Mouse (Mus musculus) cerebellum, adult 11-12 months (tissue): ENCODE results near the gene Slc16a9.

Experiments
- DNase-seq: peaks from one replicate; pipeline ENCODE4 v3.0.0; 2022

Gene Slc16a9

GRCm38 (mm10) chr10:70250766-70251165, 5.9 kb downstream of the Slc16a9 start:
- DNase-seq: no peak

- no peak for DNase-seq
These were observed 9.8 kb downstream of the Slc16a9 start for GRCm38 (mm10) chr10:70254666-70255065.

DNA sequence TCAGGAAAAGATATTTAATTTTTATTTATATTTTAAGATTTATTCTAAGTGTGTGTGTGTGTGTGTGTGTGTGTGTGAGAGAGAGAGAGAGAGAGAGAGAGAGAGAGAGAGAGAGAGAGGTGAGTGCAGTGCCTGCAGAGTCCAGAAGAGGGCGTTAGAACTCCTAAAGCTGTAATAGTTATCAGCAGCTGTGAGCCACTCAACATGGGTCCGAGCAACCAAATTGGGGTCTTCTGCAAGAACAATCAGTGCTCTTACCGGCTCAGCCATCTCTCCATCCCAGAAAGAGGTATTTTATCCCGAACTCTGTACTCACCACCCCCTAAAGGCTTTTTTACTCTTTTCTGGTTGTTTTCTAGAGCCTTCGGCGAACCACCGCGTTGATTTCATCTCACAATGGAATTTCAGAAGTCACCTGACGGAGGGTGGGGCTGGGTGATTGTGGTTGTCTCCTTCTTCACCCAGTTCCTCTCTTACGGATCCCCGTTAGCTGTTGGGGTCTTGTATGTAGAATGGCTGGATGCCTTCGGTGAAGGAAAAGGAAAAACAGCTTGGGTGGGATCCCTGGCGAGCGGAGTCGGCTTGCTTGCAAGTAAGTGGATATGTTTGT, 10.8 kb downstream of the Slc16a9 start:
- no peak for DNase-seq

DNA sequence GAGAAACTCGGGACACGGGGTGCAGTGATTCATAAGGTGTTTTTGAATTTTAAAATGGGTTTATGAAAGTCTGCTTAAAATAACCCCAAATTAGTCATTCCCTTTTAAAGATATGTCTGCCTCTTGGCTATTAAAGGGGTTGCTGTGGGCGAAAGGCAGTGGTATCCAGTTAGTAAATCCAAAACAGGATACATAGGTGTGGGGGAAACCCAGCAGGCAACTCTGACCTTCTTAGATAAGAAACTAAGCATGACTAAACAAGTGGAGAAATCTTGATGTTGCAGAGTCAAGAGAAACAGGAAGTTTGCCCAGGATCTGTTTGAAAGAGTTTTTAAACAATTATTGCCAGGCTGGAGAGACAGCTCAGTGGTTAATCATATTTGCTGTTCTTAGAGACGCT, 12.1 kb downstream of the Slc16a9 start:
- DNase-seq: no peak

DNA sequence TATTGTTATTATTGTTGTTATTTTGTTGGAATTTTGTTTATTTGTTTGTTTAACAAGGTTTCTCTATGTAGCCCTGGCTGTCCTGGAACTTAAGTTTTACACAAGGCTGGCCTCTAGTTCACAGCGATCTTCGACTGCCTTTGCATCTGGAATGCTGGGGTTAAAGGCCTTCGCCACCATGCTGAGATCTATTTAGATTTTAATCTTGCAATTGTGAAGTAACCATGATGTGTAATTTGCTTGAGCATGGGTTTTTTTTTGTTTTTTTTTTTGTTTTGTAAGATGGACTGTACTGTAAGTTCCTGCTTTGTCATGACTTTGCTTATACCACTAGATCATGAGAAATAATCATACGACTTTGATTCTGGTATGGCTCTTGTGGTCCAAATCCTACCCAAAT, 16.0 kb downstream of the Slc16a9 start:
- DNase-seq: no peak

DNA sequence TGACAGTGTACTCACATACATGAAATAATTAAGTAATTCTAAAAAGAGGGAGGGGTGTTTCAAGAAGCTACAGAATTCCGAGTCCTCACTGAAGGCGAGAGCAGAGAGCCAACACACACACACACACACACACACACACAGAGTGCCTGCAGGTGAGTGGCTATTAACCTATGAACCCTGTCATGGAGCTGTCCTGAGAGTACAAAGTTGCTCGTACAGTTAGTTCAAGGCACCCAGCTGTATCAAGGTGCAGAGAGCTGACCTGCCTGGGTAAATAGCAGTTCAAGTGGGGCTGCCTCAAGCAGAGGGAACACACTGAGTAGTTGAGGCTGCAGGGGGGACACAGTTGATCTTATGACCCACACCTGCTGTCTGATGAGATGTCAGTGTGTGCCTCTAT, 17.2 kb downstream of the Slc16a9 start:
- no peak for DNase-seq

DNA sequence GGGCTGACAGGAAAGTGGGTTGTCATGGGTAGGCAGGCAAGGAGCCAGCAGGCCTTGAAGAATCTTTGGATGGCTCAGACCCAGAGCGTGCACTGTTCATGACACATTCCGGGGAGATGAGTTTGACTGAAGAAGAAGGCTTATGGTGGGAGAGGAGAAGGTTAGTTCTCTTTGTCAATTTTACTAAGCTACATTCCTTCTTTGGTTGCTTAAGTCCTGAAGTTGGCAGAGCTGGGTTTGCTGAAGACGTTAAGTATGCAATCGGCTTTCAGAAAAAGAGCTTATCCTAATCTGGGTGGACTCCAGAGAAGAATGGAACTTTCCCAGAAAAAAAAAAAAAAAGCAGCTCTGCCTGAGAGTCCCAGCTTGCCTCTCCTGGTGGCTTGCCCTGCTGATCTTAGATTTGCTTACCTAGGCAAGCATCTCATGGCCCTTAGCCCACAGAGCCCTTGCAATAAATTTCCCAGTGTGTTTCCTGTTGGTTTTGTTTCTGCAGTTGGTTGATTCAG, 18.8 kb downstream of the Slc16a9 start:
- DNase-seq: no peak

DNA sequence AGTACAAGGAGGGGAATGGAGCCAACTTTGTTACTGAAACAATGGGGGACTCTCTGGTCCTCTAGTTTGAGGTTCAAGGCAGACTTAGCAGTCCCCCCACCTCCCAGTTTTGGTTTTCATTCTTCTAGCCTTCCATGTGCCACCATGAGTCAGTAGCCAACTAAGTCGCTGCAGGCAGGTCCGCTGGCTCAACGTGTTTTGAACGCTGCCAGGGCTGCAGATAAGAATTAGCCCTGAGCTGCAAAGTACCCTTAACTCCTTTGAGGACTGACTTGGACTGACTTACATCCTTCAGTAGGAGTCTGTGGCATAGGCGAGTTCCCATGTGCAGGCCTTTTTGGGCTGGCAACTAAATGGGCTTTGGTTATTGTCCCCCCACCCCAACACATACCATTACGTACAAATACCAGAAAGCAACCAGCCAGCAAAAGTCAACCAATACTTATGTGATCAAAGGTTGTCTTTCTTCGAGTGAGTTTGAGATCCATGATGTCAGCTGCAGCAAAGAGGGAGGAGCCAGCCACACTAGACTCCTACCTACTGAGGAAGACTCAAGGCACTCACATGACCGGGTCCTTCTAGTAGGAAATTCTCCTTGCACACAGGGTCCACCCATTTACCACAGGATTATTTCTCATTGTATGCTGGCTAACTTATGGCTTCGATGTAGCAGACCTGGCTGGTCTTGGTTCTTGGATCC, 19.6 kb downstream of the Slc16a9 start:
- DNase-seq: no peak

- DNase-seq: no peak
These were observed 21.6 kb downstream of the Slc16a9 start for GRCm38 (mm10) chr10:70266501-70266900.

GRCm38 (mm10) chr10:70268581-70269446, 23.9 kb downstream of the Slc16a9 start:
- no peak for DNase-seq

DNA sequence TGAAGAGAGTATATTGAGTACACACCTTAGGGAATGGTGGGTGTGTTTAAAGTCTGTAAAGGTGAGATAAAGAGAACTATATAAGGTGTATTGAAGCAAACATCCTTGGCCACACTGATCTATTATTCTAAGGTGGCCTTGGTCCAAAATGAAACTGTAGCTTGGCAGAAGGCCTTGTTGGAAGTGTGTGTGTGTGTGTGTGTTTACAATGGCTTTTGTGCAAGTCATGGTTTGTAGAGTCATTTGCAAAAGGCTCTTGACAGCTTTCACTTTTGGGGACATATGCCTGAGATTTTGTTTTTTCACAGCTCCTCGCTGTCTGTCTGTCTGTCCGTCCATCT, 24.5 kb downstream of the Slc16a9 start:
- no peak for DNase-seq

- DNase-seq: no peak
These were observed 31.8 kb downstream of the Slc16a9 start for GRCm38 (mm10) chr10:70276678-70277077.

- DNase-seq: no peak
These were observed 34.4 kb downstream of the Slc16a9 start for GRCm38 (mm10) chr10:70279349-70279748.

- DNase-seq: no peak
These were observed 42.9 kb downstream of the Slc16a9 start for GRCm38 (mm10) chr10:70287825-70288235.

DNA sequence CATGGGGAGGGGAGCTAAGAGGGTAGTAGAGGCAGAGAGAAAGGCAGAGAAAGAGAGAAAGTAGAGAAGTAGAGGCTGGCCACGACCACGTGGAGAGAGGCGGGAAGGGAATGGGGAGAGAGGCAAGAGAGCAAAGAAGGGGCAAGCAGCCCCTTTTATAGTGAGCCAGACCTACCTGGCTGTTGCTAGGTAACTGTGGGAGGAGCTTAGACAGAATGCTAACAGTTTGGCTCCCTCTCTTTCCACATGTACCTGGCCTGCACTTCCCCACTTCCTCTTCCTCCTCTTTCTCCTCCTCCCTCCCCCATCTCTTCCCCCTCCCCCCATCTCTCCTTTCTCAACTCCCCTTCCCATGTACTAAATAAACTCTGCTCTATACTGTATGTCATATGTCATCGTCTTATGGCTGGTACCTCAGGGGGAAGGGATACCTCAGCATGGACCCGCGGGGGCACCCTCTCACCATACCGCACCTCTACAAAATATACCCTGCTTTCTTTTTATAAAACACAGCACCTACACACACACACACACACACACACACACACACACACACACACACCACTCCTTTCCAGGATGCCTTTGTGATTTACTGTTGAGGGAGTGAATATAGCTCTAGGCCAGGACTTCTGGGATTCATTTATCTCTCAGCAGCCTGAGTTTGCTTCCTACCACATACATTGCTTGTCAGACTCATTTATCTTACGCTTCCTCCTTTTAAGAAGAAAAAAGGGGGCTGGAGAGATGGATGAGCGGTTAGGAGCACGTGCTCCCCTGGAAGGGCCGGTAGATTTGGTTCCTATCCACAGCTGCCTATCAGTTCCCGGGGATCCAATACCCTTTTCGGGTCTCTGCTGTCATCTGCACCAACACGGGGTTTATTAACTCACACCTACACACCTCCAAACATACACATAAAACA, 43.8 kb downstream of the Slc16a9 start:
- no peak for DNase-seq

GRCm38 (mm10) chr10:70292014-70292413, 47.1 kb downstream of the Slc16a9 start:
- DNase-seq: no peak

DNA sequence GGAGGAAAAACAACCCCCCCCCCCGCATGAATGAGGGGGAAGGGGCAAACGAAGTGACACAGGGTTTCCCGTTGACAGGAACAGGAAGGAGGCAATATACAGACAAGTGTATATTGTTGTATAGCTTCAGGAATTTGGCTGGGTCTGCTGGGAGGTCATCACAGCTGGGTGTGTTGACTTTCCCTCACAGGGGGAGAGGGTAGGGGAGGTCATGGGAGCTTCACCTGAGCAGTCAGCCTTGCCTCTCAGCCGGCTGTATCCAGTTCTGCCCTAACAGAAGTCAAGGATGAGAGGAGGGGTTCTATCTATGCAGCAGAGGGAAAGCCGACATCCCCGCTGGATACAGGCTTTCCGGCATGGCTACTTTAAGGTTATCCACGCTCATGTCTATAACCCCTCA, 49.2 kb downstream of the Slc16a9 start:
- DNase-seq: no peak

DNA sequence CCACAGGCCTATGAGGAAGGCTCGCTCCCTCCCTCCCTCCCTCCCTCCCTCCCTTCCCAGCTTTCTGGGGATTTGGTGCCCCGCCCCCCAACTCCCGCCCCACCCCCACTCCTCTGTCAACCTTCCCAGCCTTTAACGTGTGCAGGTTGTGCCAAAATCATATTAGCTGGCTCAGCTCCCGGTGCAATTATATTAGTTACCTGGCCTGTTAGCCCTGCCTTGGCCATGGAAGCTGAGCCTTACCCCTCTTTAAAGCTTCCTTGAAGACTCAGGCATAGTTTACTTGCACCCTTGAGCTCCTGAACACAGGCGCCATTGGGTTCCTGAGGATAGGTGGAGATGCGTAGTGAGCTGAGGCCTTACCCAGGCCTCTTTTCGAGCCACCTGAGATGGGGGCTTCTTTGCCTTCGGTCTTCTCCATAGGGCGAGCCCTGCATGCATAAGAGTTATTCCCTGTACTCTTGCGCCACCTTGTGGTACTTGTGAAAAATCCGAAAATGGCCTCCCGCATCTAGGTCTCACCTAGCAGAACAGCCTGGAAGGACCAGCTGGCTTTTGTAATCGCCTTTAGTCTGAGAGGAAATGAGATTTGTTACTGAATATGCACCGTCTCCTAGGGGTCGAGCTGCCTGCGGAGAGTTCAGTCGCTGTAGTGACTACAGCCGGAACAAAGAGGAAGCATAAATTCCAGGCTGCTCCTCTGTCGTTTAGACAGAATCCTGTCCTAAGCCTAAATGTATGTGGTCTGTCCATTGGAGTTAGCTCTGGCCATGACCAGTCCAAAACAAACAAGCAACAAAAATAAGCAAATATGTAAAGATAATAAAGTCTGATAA, 51.8 kb downstream of the Slc16a9 start:
- peak; percentile 81 for DNase-seq

GRCm38 (mm10) chr10:70299118-70299517, 54.2 kb downstream of the Slc16a9 start:
- DNase-seq: no peak

DNA sequence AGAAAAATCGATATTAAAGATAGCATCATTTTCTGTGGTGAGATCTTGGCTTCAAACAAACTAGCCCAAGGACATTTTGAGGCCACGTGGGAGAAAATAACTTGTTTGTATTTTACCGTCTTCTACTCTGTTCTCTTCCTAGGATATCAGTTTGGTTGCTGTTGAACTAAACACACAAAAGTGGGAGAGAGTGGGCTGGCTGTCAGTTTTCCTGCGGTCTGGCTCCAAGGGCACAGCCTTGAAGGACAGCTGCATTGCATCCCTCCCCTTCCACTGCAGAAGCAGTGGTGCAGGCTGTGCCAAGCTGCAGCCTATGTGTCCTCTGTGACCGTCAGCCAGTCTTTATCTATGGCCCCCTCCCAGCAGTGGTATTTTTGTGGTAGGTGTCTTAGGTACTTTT, 54.8 kb downstream of the Slc16a9 start:
- DNase-seq: no peak

- DNase-seq: no peak
These were observed 56.3 kb downstream of the Slc16a9 start for GRCm38 (mm10) chr10:70301190-70301589.

DNA sequence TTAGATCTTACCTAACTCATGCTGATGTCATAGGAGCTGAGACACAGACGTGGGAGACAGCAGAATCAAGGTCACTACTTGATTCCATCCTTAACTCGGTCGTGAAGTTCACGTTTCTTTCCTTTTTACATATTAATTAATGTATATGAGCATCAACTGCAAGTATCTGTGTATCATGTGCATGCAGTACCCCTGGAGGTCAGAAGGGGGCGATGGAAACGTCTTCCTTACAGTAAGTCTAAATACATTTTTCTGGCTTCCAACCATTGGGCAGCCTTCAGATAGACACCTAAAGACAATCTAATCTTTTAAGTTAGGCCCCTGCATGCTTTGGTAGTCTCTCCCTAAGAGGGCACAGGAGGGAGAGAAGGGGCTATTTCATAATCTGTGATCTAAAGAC, 58.3 kb downstream of the Slc16a9 start:
- no peak for DNase-seq
